Mouse (Mus musculus) intestine, embryonic 16.5 days (tissue): ENCODE data around the gene Pradc1. TPM values are rescaled to one million over a fixed set of nuclear protein-coding genes. Genes with fewer than 3 reads are reported as not detected.

Experiments used
- ATAC-seq: fragments of 200-750 bp; cut with Nextera tagmentation; 2 replicates; pipeline ENCODE4 v1.8.0; 2017; ENCODE audit warnings: moderate TSS enrichment, moderate library complexity
- H3K27ac ChIP-seq: fragments of 300-500 bp; sonication (generic); 2 replicates; pipeline ENCODE4 v1.5.1; 2014; ENCODE audit warnings: mild to moderate bottlenecking, low read length
- H3K27me3 ChIP-seq: fragments of 300-500 bp; sonication (generic); replicated peaks from 2 replicates; pipeline ENCODE4 v1.6.1; 2014; ENCODE audit warnings: low read length, control low read depth, mixed read lengths; ENCODE audit not compliant: control insufficient read depth, insufficient read depth
- H3K36me3 ChIP-seq: fragments of 300-500 bp; sonication (generic); 2 replicates; pipeline ENCODE4 v1.6.1; 2014; ENCODE audit warnings: low read length, control low read depth; ENCODE audit not compliant: control insufficient read depth, insufficient read depth
- H3K4me1 ChIP-seq: fragments of 300-500 bp; sonication (generic); 2 replicates; pipeline ENCODE4 v1.6.1; 2014; ENCODE audit warnings: low read length, control low read depth, mixed read lengths; ENCODE audit not compliant: control insufficient read depth, insufficient read depth
- H3K4me2 ChIP-seq: fragments of 300-500 bp; sonication (generic); 2 replicates; pipeline ENCODE4 v1.6.1; 2014; ENCODE audit warnings: low read depth, low read length, control low read depth
- H3K4me3 ChIP-seq: fragments of 300-500 bp; sonication (generic); 2 replicates; pipeline ENCODE4 v1.5.1; 2014; ENCODE audit warnings: mild to moderate bottlenecking, low read length
- H3K9ac ChIP-seq: fragments of 300-500 bp; sonication (generic); 2 replicates; pipeline ENCODE4 v1.6.1; 2014; ENCODE audit warnings: low read depth, low read length
- H3K9me3 ChIP-seq: fragments of 300-500 bp; sonication (generic); 2 replicates; pipeline ENCODE4 v1.6.1; 2016; ENCODE audit warnings: low read length, control low read depth; ENCODE audit not compliant: control insufficient read depth
- WGBS: fragments of 180-500 bp; shearing (Covaris S2); extraction: QIAGEN DNeasy Blood & Tissue Kit; methylation state at CpG from one replicate; pipeline ENCODE4 v1.1.7; 2014; 5-methylcytosine and 5-hydroxymethylcytosine counted together
- polyA plus RNA-seq: library from polyadenylated mRNA; unstranded; fragments of >200 nt; fragmentation: Nextera tagmentation; extraction: Ambion mirVana; gene quantifications from 2 replicates; pipeline ENCODE4 v1.2.1, GENCODE M21; 2015

Pradc1 gene
- polyA plus RNA-seq, 1 experiment from 2014 or later = 41.2 TPM

- Histone ChIP-seq H3K4me1 (no peaks in the 10 kb centered on the region), H3K4me2 (no peak overlapping the region), H3K4me3 (no peak overlapping the region), H3K9ac (no peak overlapping the region), H3K36me3 (no peaks in the 10 kb centered on the region), H3K9me3 (no peaks in the 10 kb centered on the region), H3K27me3 (no peaks in the 10 kb centered on the region), H3K27ac (no peak overlapping the region)
- WGBS = 46% methylated on average over 3 of the region's 3 CpGs
- no peak for ATAC-seq
Observed at GRCm38 (mm10) chr6:85415829-85416228, 35.9 kb downstream of the Pradc1 start.

GRCm38 (mm10) chr6:85410771-85411273, 40.9 kb downstream of the Pradc1 start:
- Histone ChIP-seq H3K4me3 (no peak overlapping the region), H3K9ac (no peak overlapping the region), H3K9me3 (no peaks in the 10 kb centered on the region), H3K36me3 (no peaks in the 10 kb centered on the region), H3K4me2 (no peak overlapping the region), H3K4me1 (no peaks in the 10 kb centered on the region), H3K27me3 (peaks cover 39% of the 10 kb centered on the region), H3K27ac (no peak overlapping the region)
- 13% methylated on average over 13 of the region's 13 CpGs for WGBS
- peak; percentile 82 for ATAC-seq

- Histone ChIP-seq H3K4me3 (no peak overlapping the region; the same call in 1 of the 2 replicates), H3K27ac (no peak overlapping the region), H3K36me3 (no peaks in the 10 kb centered on the region), H3K9me3 (no peaks in the 10 kb centered on the region), H3K4me2 (no peak overlapping the region), H3K27me3 (peaks cover 39% of the 10 kb centered on the region), H3K9ac (peak overlapping the region; percentile 31; the same call in 1 of the 2 replicates), H3K4me1 (no peaks in the 10 kb centered on the region)
- 2% methylated on average over 31 of the region's 31 CpGs for WGBS
- no peak for ATAC-seq
Observed at GRCm38 (mm10) chr6:85409003-85409402, 42.8 kb downstream of the Pradc1 start.

GRCm38 (mm10) chr6:85403039-85403438, 48.7 kb downstream of the Pradc1 start:
- Histone ChIP-seq H3K36me3 (no peaks in the 10 kb centered on the region), H3K4me1 (no peaks in the 10 kb centered on the region), H3K9me3 (no peaks in the 10 kb centered on the region), H3K9ac (no peak overlapping the region), H3K27ac (no peak overlapping the region), H3K27me3 (peaks cover 13% of the 10 kb centered on the region), H3K4me3 (no peak overlapping the region), H3K4me2 (no peak overlapping the region)
- no peak for ATAC-seq
- 75% methylated on average over 10 of the region's 10 CpGs for WGBS

GRCm38 (mm10) chr6:85402613-85403012, 49.2 kb downstream of the Pradc1 start:
- H3K4me1 ChIP-seq = no peaks in the 10 kb centered on the region
- H3K9me3 ChIP-seq = no peaks in the 10 kb centered on the region
- WGBS = 42% methylated on average over 2 of the region's 2 CpGs
- H3K27me3 ChIP-seq = peaks cover 9% of the 10 kb centered on the region
- H3K9ac ChIP-seq = no peak overlapping the region
- H3K36me3 ChIP-seq = no peaks in the 10 kb centered on the region
- H3K27ac ChIP-seq = no peak overlapping the region
- no peak overlapping the region for H3K4me3 ChIP-seq
- ATAC-seq = no peak
- no peak overlapping the region for H3K4me2 ChIP-seq

- H3K4me3 ChIP-seq = no peak overlapping the region
- no peak overlapping the region for H3K4me2 ChIP-seq
- H3K4me1 ChIP-seq = no peaks in the 10 kb centered on the region
- no peak overlapping the region for H3K27ac ChIP-seq
- H3K9me3 ChIP-seq = no peaks in the 10 kb centered on the region
- 28% methylated on average over 5 of the region's 5 CpGs for WGBS
- ATAC-seq = no peak
- no peaks in the 10 kb centered on the region for H3K27me3 ChIP-seq
- no peaks in the 10 kb centered on the region for H3K36me3 ChIP-seq
- H3K9ac ChIP-seq = no peak overlapping the region
Observed at GRCm38 (mm10) chr6:85399715-85400114, 52.1 kb downstream of the Pradc1 start.

- Histone ChIP-seq H3K4me3 (no peak overlapping the region), H3K9ac (no peak overlapping the region), H3K4me1 (0 out of 2 replicates have a peak, but pooled peaks cover 2% of the 10 kb centered on the region), H3K27me3 (no peaks in the 10 kb centered on the region), H3K4me2 (no peak overlapping the region), H3K9me3 (no peaks in the 10 kb centered on the region), H3K36me3 (no peaks in the 10 kb centered on the region), H3K27ac (no peak overlapping the region)
- 14% methylated on average over 1 of the region's 1 CpGs for WGBS
- no peak for ATAC-seq
Observed at GRCm38 (mm10) chr6:85397165-85397564, 54.6 kb downstream of the Pradc1 start.

Other genes starting within 250 kb of the Pradc1 start
- 5.3 and 7.2 TPM in 2 replicates for gene Sfxn5, start 118.5 kb downstream of the Pradc1 start, polyA plus RNA-seq
- 15.6 and 20.9 TPM in 2 replicates for gene Rab11fip5, start 77.3 kb downstream of the Pradc1 start, polyA plus RNA-seq
- gene Noto, start 28.1 kb downstream of the Pradc1 start, polyA plus RNA-seq = not detected in 2 replicates
- 45.8 and 52.5 TPM in 2 replicates for gene Smyd5, start 20.0 kb downstream of the Pradc1 start, polyA plus RNA-seq
- 417 and 458 TPM in 2 replicates for gene Cct7, start 456 bp downstream of the Pradc1 start, polyA plus RNA-seq
- gene Fbxo41, start 51.0 kb upstream of the Pradc1 start, polyA plus RNA-seq = 0.12 and 0.16 TPM in 2 replicates
- gene Egr4, start 61.6 kb upstream of the Pradc1 start, polyA plus RNA-seq = not detected in 2 replicates
- 2.1 and 2.2 TPM in 2 replicates for gene Alms1, start 135.6 kb upstream of the Pradc1 start, polyA plus RNA-seq